Mouse (Mus musculus) lung, adult 2 months (tissue): Measurements from ENCODE around the gene Parp9. TPM values are rescaled to one million over a fixed set of nuclear protein-coding genes. Genes with fewer than 3 reads are reported as not detected.
A peak's percentile ranks its signal among the peaks of the same experiment; 100 is the strongest.
"Not testable (repeated sequence)": the region's sequence is repeated elsewhere in the genome, so short reads cannot be mapped to it uniquely, and the experiment has no call there.

Source experiments
- DNase-seq: peaks from one replicate; pipeline ENCODE4 v3.0.0; 2022
- H3K4me1 ChIP-seq: fragments of 200-500 bp; 2 replicates; pipeline ENCODE4 v1.6.1; 2011; ENCODE audit warnings: low read length; ENCODE audit not compliant: control insufficient read depth, insufficient read depth
- H3K4me3 ChIP-seq: fragments of 200-500 bp; replicated peaks from 2 replicates; pipeline ENCODE3; 2011; ENCODE audit warnings: low read depth, mild to moderate bottlenecking, control low read depth, low read length; ENCODE audit errors: extremely low read depth
- CTCF ChIP-seq: fragments of 200-500 bp; IDR thresholded peaks from 2 replicates; pipeline ENCODE4 v1.5.1; 2011; ENCODE audit warnings: mild to moderate bottlenecking, low read length, control low read depth; ENCODE audit not compliant: insufficient read depth
- POLR2A ChIP-seq: fragments of 200-500 bp; IDR thresholded peaks from 2 replicates; pipeline ENCODE4 v1.6.1; 2011; ENCODE audit warnings: low read depth, mild to moderate bottlenecking, control low read depth, low read length, borderline replicate concordance; ENCODE audit errors: extremely low read depth
- WGBS: fragments of 180-500 bp; shearing (Covaris S2); methylation state at CpG from one replicate; pipeline ENCODE4 v1.1.7; 2018; 5-methylcytosine and 5-hydroxymethylcytosine counted together
- polyA plus RNA-seq: library from polyadenylated mRNA; depleted of rRNA; stranded (reverse); fragments of >200 nt; gene quantifications from 2 replicates; pipeline ENCODE4 v1.2.3, GENCODE M21; 2012

Parp9 gene
- polyA plus RNA-seq, 1 experiment: 8.2 TPM

DNA sequence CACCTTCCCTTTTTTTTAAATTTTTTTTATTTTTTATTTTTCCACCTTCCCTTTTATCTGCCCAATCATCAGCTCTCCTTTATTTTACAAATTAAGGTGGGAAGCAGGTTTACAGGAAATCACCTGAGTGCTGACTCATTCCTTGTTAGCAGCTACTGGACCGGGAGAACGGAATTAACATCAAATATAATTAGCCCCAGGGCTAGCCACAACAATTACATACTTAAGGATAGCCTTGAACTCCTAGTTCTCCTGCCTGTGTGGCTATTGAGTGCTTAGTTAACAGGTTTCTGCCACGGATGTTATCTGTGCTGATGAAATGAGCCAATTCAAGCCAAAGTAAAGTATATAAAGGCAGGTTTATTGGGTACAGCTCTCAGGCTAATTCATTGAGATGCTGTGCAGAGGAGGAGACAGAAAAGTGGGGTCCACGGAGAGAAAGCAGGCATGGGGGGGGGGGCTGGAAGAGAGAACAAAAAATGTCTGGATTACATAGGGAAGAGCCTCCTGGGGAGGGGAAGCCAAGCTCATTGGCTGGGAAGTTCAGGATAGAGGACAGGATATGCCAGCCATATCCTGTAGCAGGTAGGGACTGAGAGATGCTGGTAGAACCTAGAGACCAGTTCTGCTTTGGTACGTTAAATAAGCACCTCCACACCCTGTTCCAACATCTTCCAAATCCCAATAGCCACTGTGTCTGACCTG, 28.3 kb downstream of the Parp9 start:
- DNase-seq: no peak
- Histone ChIP-seq H3K4me3 (no peak overlapping the region), H3K4me1 (no peaks in the 10 kb centered on the region)
- no peak for TF ChIP-seq POLR2A
- no peak for TF ChIP-seq CTCF
- WGBS: 65% methylated on average over 5 of the region's 5 CpGs

DNA sequence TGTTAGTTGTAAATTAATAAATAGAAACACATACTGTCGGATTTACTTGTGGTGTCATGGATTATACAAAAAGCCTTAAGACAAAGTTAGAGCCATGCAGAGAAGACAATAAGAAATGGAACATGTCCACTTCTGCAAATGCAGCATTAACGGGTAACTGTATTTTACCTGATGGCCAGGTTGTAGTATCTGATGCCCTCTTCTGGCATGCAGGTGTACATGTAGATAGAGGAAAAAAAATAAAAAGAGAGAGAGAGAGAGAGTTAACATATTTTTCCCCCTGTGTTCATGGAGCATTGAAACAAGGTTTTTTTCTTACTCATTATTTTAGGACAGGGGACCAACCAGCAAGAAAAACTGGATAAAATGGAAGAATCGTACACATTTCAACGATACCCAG, 29.0 kb downstream of the Parp9 start:
- no peak for DNase-seq
- Histone ChIP-seq H3K4me1 (no peaks in the 10 kb centered on the region), H3K4me3 (no peak overlapping the region)
- WGBS: 89% methylated on average over 4 of the region's 4 CpGs
- no peak for TF ChIP-seq CTCF
- TF ChIP-seq POLR2A: no peak

DNA sequence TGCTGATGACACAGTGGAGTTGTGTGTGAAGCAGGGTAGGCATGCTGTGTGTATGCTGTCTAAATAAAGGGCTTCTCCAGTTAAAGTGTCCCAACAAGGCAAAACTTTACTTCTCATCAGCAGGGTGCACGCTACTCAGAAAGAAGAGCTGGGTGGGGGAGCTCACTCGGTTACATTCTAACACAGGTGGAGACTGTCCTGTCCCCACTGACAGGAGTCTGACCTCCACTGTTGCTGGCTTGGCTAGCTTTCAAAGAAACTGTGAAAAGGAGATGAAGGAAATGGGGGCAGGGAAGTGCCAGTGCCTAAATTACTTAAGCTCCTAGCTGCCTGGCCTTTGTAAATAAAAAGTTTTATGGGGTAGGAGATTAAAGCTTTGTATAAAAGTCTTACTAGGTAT, 29.9 kb downstream of the Parp9 start:
- no peak overlapping the region for H3K4me3 ChIP-seq
- 48% methylated on average over 2 of the region's 2 CpGs for WGBS
- no peak for DNase-seq
- TF ChIP-seq CTCF (no peak), POLR2A (no peak)
- no peaks in the 10 kb centered on the region for H3K4me1 ChIP-seq

DNA sequence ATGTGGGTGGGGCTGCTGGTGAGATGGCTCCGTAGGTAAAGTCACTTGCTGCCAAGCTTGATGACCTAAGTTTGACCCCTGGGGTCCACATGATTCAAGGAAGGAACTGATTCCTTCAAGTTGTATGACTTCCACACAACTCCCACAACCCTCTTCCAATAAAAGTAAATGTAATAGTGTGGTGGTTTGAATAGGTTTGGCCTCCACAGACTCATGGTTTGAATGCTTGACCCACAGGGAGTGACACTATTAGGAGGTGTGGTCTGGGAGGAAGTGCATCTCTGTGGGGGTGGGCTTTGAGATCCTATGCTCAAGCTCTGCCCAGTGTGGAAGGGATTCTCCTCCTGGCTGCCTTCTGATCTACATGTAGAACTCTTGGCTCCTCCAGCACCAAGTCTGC, 35.8 kb downstream of the Parp9 start:
- Histone ChIP-seq H3K4me1 (no peaks in the 10 kb centered on the region), H3K4me3 (no peak overlapping the region)
- no peak for DNase-seq
- no peak for TF ChIP-seq POLR2A
- 39% methylated on average over 1 of the region's 1 CpGs for WGBS

DNA sequence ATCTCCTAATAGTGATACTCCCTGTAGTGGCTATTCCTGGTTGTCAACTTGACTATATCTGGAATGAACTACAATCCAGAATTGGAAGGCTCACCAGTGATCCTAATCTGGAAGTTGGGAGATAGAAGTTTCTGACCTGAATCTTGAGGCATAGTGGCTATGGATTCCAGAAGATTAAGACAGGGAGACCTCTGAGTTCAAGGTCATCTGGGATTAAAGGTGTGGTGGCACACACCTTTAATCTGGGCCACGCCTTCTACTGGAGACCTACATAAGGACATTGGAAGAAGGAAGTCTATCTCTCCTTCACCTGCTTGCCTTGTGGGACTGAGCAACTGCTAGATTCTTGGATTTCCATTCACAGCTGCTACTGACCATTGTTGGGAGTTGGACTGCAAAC, 40.2 kb downstream of the Parp9 start, which contains the start of gene Kpna1:
Gene Kpna1, plus strand, starts transcription at position 301 of the 400 bp plus-strand sequence.
- H3K4me1 ChIP-seq, H3K4me3 ChIP-seq, DNase-seq: not testable (repeated sequence)
- 85% methylated on average over 1 of the region's 1 CpGs for WGBS

DNA sequence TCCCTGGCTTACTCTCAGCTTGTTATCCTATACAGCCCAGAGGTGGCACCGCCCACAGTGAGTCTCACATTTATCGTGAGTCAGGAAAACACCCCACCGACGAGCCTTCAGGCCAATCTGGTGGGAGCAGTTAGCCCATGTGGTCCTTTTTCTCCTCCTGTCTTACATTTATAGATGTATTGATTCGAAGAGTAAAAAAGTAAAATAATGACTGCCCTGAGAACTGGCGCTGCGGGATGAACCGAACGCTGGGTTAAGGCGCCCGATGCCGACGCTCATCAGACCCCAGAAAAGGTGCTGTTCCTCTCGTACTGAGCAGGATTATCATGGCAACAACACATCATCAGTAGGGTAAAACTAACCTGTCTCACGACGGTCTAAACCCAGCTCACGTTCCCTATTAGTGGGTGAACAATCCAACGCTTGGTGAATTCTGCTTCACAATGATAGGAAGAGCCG, 43.1 kb downstream of the Parp9 start:
- TF ChIP-seq CTCF (no peak), POLR2A (no peak)
- H3K4me3 ChIP-seq: no peak overlapping the region
- peaks cover 3% of the 10 kb centered on the region for H3K4me1 ChIP-seq
- DNase-seq: peak; percentile 100
- 41% methylated on average over 19 of the region's 19 CpGs for WGBS

DNA sequence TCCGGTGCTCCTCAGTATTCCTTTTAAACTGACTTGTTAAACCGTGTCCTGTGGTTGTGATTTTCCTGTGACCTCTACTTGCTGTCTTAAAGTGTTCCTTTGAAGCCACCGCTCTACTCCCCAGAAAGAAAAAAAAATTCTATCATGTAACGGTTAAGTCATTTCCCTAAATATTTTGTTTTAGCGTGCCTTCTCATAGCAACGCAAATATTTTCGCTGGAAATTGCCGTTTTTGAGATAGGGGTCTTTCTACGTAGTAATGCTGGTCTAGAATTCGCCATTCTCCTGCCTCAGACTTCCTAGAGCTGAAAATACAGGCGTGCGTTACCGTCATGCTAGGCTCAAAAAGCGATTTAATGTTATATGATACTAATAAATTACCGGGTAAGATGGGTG, 44.2 kb downstream of the Parp9 start:
- 2% methylated on average over 15 of the region's 15 CpGs for WGBS
- no peak for DNase-seq
- H3K4me3 ChIP-seq: peak overlapping the region; percentile 73

DNA sequence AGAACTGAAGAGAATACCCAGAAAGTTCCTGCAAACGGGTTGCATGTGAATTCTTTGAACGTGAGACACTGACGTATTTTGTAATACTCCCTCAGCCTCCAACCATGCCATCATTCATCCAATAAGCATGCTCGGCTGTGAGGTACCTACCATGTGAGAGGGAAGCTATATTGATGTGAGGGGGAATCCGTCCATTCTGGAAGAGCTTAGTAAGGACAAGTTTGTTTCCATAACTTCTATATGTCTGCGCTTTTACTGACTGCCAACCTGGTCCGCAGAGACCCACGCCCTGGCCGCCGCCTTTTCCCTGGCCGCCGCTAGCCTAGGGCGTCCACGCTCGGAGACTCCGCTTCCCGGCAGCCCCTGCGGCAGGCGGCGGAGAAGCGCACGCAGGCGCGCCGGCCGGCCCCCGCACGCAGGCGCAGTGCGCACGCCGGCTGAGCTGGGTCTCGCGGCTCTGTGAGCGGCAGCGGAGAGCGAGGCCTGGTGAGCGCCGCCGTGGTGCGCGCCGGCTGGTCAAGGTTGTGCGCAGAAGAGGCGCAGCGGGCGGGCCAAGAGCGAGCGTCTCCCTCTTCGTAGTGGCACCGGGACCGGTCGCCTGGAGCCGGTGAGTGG, 44.7 kb downstream of the Parp9 start:
- TF ChIP-seq POLR2A (peak; percentile 82; the same call in 1 of the 2 replicates), CTCF (no peak)
- WGBS: under 1% methylated on average over 50 of the region's 54 CpGs
- peaks cover 3% of the 10 kb centered on the region for H3K4me1 ChIP-seq
- peak overlapping the region; percentile 73 for H3K4me3 ChIP-seq
- DNase-seq: peak; percentile 87

More for the DNA sequence above, 44.2 kb downstream of the Parp9 start:
- no peak for TF ChIP-seq POLR2A
- no peak for TF ChIP-seq CTCF
- peaks cover 3% of the 10 kb centered on the region for H3K4me1 ChIP-seq

DNA sequence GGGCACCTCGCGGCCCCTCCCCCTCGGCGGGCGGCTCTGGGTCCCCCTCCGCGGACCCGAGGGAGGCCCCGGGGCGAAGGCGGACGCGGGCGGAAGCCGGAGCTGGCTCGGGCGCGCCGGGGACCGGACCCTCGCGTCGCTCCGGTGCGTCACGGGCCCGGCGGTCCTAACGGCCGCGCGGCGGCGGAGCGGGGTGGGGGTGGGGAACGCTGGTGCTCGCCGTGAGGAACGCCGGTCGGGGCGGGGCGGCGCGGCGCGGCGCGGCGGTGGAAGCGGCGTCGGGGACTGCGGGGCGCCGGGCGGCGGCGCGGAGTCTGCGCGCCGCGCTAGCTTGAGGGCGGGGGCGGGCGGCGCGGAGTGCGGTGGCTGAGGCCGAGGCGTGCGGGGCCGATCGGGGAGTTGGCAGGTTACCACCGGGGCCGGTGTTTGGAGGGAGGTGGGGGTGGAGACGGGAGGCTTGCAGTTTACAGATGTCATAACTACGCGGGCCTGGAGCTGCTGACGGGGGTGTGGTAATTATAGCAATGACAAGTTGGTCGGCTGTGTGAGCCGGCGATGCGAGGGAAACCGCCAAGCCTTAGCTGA, 45.3 kb downstream of the Parp9 start:
- under 1% methylated on average over 58 of the region's 86 CpGs for WGBS
- TF ChIP-seq POLR2A (no peak), CTCF (no peak)
- H3K4me3 ChIP-seq: peak overlapping the region; percentile 73
- peak; percentile 59 for DNase-seq
- H3K4me1 ChIP-seq: peaks cover 3% of the 10 kb centered on the region

DNA sequence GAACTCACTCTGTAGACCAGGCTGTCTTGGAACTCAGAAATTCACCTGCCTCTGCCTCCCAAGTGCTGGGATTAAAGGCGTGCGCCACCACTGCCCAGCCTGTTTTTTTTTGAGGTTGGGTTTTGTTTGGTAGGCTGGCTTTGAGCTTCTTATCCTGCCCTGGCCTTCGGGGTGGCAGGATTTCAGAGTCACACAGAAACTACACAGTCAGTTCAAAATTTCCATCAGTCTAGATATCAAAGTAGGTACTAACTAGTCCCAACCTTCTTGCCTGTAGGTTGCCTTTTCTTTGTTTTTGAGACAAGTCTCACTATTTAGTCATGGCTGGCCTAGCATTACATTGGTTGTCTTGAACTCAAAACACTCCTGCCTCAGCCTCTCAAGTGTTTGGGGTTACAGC, 46.2 kb downstream of the Parp9 start:
- peak overlapping the region; percentile 10 for H3K4me3 ChIP-seq
- no peak for DNase-seq
- 24% methylated on average over 3 of the region's 3 CpGs for WGBS

DNA sequence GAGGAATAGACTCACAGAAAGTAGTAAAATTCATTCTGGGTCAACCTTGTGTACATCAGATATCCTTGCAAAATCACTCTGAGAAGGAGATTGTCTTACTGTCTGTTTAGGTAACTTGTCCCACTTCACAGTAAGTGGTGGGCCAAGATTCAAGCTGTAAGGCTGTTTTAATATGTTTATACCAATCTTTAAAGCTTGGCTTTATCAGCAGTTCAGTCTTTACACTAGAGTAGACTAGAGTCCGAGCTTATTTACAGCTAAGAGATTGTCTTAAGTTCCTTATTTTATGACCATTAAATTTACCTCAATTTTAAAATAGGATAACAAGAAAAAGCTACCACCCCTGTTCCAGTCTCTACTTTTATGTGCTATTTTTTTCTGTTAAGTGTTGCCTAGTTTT, 49.7 kb downstream of the Parp9 start:
- no peak overlapping the region for H3K4me3 ChIP-seq
- TF ChIP-seq CTCF: no peak
- TF ChIP-seq POLR2A: no peak
- no peak for DNase-seq
- 57% methylated on average over 1 of the region's 1 CpGs for WGBS
- peaks cover 3% of the 10 kb centered on the region for H3K4me1 ChIP-seq

More for the DNA sequence above, 46.2 kb downstream of the Parp9 start:
- TF ChIP-seq POLR2A (no peak), CTCF (no peak)
- H3K4me1 ChIP-seq: peaks cover 3% of the 10 kb centered on the region
